Mouse (Mus musculus): ENCODE results near the gene Gm10271. TPM values are rescaled to one million over a fixed set of nuclear protein-coding genes. Genes with fewer than 3 reads are reported as not detected.

The Gm10271 gene
- not detected in 2 replicates for polyA plus RNA-seq (2015; fragmentation: Nextera tagmentation; extraction: Ambion mirVana)

DNA sequence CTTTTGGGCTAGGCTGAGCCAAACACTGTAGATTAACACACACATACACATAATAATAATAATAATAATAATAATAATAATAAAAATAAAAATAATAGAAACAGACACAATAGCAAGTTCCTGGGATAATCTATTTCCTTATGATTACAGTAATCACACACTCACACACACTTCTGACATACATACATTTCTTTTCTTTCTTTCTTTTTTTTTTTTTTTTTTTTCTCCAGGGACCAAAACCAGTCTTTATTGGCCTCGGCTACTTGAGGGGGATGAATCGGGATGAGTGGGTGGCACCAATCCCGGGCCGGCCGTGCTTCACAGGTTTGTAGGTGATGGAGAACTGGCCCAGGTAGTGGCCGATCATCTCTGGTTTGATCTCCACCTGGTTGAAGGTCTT is at the start of gene Gm10271:
Gene Gm10271, minus strand, starts transcription at position 101 of the 400 bp plus-strand sequence.
- no peak within 1 kb of the TSS for H3K4me2 ChIP-seq (ENCODE audit: low read depth, low read length)
- no peak for ATAC-seq (replicated peaks; ENCODE audit: extremely low read depth, insufficient read depth, low FRiP score)
- no peaks in the 10 kb centered on the region for H3K9me3 ChIP-seq (replicated peaks; ENCODE audit: control insufficient read depth, low read length)
- no peaks in the 10 kb centered on the region for H3K4me1 ChIP-seq (ENCODE audit: control insufficient read depth, insufficient read depth, low read length)
- 95% methylated on average over 6 of the region's 6 CpGs for WGBS
- H3K27ac ChIP-seq (ENCODE audit: low read length) = no peak within 1 kb of the TSS
- H3K9ac ChIP-seq (ENCODE audit: low read length) = no peak within 1 kb of the TSS
- H3K36me3 ChIP-seq (ENCODE audit: control insufficient read depth, insufficient read depth) = no peaks in the 10 kb centered on the region
- no peak within 1 kb of the TSS for H3K4me3 ChIP-seq (ENCODE audit: low read length)
- H3K27me3 ChIP-seq (ENCODE audit: control insufficient read depth, insufficient read depth, low read length) = no peaks in the 10 kb centered on the region

DNA sequence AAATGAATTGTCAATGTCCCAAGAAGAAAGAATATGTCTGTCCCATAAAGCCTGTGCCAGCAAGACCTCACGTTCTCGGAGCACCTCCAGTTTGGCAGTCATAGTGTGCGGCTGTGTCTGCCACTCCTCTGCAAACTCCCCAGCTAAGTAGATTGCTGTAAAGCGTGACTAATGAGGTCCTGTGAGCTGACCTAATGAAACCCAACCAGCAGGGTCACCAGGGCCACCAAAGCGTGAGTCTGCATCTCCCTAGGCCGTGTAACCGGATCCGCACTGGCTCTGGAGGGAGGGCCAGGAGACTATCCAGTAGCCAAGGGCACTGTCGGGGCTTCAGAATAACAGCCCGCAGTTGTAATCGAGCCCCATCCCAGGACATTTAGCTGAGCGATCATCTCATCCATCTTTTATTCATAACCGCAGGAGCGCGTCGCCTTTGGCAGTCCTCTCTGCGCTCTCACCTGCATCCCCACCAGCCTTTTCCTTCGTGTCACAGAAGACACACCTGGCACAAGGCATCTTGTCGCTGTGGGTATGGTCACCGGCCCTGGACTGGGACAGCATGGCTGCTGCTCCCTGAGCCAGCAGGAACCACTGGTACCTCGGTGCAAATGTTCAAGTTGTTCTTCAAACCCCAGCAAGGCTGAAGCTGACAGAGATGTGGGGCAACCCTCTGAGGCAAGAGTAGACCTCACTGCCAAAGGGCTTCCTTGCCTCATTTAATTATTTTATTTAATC is 48.8 kb upstream of the Gm10271 start:
- ATAC-seq (replicated peaks; ENCODE audit: extremely low read depth, insufficient read depth, low FRiP score) = no peak
- H3K4me2 ChIP-seq (ENCODE audit: low read depth, low read length) = no peak overlapping the region

DNA sequence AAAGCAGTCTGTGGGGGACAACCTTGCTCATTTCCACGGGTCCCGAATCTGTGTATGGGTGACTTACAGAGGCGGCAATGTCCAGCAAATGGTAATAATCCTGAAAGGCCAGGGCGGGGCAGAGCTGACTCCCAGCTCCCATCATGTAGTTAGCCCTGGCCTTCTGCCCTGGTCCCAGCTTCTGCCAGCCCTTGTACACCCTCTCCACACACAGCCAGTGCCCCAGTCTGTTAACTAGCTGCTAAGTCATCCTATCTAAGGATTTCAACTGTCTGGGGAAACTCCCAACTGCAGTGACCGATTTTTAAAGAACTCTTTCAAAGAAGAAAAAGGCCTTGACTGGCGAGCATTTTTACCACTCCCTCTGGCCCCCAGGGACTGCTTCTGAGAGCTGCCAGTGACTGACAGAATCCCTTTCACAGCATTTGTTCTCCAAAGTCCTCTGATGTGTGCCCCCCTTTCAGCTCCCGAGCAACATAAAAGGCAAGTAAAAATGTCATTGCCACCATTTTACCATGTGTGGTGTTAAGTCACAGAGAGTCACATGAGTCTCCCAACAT is 46.0 kb upstream of the Gm10271 start:
- Histone ChIP-seq H3K4me1 (ENCODE audit: control insufficient read depth, insufficient read depth, low read length) (peaks cover 18% of the 10 kb centered on the region), H3K9me3 (replicated peaks; ENCODE audit: control insufficient read depth, low read length) (no peaks in the 10 kb centered on the region), H3K4me2 (ENCODE audit: low read depth, low read length) (no peak overlapping the region), H3K36me3 (ENCODE audit: control insufficient read depth, insufficient read depth) (no peaks in the 10 kb centered on the region), H3K27ac (ENCODE audit: low read length) (0 out of 2 replicates have a peak overlapping the region, but pooled peaks have one; percentile 13), H3K9ac (ENCODE audit: low read length) (no peak overlapping the region), H3K27me3 (ENCODE audit: control insufficient read depth, insufficient read depth, low read length) (no peaks in the 10 kb centered on the region), H3K4me3 (ENCODE audit: low read length) (no peak overlapping the region)
- 62% methylated on average over 7 of the region's 7 CpGs for WGBS
- ATAC-seq (replicated peaks; ENCODE audit: extremely low read depth, insufficient read depth, low FRiP score) = no peak

More for the DNA sequence above, 48.8 kb upstream of the Gm10271 start:
- Histone ChIP-seq H3K9ac (ENCODE audit: low read length) (no peak overlapping the region), H3K9me3 (replicated peaks; ENCODE audit: control insufficient read depth, low read length) (no peaks in the 10 kb centered on the region), H3K27ac (ENCODE audit: low read length) (no peak overlapping the region), H3K27me3 (ENCODE audit: control insufficient read depth, insufficient read depth, low read length) (no peaks in the 10 kb centered on the region), H3K4me3 (ENCODE audit: low read length) (no peak overlapping the region), H3K36me3 (ENCODE audit: control insufficient read depth, insufficient read depth) (no peaks in the 10 kb centered on the region), H3K4me1 (ENCODE audit: control insufficient read depth, insufficient read depth, low read length) (peaks cover 20% of the 10 kb centered on the region)
- 45% methylated on average over 21 of the region's 21 CpGs for WGBS

DNA sequence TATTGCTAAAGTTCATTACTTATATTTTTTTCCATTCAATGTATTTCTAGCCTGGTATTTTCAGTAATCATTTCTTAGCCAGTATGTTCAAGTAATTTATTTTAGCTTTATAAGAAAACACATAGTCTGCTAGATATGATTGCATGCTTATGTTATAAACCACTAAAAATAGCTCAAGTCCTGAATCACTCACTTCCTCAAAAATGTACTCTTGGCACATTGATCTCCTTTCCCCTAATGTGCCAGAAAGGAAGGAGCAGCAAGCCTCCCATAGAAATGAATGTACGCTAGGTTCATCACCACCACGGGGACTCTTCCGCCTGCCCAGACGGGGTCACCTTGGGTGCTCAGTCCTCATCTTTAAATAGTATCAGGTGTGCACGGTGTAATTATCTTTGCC is 42.2 kb upstream of the Gm10271 start:
- Histone ChIP-seq H3K9me3 (replicated peaks; ENCODE audit: control insufficient read depth, low read length) (no peaks in the 10 kb centered on the region), H3K9ac (ENCODE audit: low read length) (no peak overlapping the region), H3K4me2 (ENCODE audit: low read depth, low read length) (no peak overlapping the region), H3K27me3 (ENCODE audit: control insufficient read depth, insufficient read depth, low read length) (no peaks in the 10 kb centered on the region), H3K4me3 (ENCODE audit: low read length) (no peak overlapping the region), H3K4me1 (ENCODE audit: control insufficient read depth, insufficient read depth, low read length) (peaks cover 21% of the 10 kb centered on the region), H3K36me3 (ENCODE audit: control insufficient read depth, insufficient read depth) (no peaks in the 10 kb centered on the region), H3K27ac (ENCODE audit: low read length) (peak overlapping the region; percentile 76)
- no peak for ATAC-seq (replicated peaks; ENCODE audit: extremely low read depth, insufficient read depth, low FRiP score)
- 46% methylated on average over 5 of the region's 5 CpGs for WGBS

DNA sequence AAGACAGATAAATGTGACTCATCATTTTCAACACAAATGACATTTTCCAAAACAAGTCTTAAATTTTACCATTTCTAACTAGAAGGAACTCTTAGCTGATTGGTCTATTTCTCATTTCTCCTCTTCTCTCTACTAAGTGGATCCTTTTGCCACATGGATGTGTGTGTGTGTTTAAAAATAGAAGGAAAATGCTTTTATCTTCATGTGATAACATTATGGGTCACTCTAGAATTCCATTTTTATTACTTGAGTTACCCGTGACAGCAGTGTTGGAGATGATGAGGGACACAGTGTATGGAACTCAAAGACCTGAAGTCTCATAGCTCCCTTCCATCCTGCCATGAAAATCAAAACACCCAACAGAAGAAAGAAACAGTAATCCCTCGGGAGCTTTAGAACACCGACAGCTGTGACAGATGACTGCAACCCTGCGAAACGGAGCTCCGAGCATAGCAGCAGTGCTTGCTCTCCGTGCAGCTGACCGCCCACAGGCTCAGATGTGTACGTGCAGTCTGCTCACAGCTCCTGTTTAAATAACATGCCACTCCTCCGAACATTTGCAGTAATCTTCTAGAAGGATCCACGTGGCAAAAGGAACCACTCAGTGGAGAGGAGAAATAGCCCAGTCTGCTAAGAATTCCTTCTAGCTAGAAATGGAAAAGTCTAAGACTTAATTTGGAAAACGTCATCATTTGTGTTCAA is 41.4 kb upstream of the Gm10271 start:
- Histone ChIP-seq H3K4me1 (ENCODE audit: control insufficient read depth, insufficient read depth, low read length) (peaks cover 21% of the 10 kb centered on the region), H3K36me3 (ENCODE audit: control insufficient read depth, insufficient read depth) (no peaks in the 10 kb centered on the region), H3K9ac (ENCODE audit: low read length) (0 out of 2 replicates have a peak overlapping the region, but pooled peaks have one; percentile 42), H3K27me3 (ENCODE audit: control insufficient read depth, insufficient read depth, low read length) (no peaks in the 10 kb centered on the region), H3K9me3 (replicated peaks; ENCODE audit: control insufficient read depth, low read length) (no peaks in the 10 kb centered on the region), H3K4me2 (ENCODE audit: low read depth, low read length) (peak overlapping the region; percentile 58), H3K4me3 (ENCODE audit: low read length) (peak overlapping the region; percentile 27; the same call in 1 of the 2 replicates), H3K27ac (ENCODE audit: low read length) (peak overlapping the region; percentile 91)
- ATAC-seq (replicated peaks; ENCODE audit: extremely low read depth, insufficient read depth, low FRiP score) = peak; percentile 90
- 11% methylated on average over 12 of the region's 12 CpGs for WGBS

DNA sequence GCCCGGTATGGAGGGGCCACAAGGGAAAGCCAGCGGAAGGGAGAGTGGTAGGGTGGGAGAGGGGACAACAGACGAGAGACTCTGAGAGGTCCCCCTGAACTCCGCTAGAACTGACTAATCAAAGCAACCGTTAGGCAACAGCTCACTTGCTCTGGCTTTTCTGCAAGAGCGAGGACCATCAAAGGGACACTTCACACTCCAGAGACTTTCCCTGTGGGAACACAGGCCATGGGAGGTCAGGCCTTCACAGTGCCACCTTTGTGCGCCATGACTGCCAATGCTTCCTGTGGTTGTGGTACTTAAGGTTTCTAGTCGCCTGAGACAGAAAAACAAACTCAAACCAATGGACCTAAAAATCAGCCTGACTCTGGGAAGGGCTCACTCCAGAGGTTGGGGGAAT is 38.6 kb upstream of the Gm10271 start:
- H3K4me1 ChIP-seq (ENCODE audit: control insufficient read depth, insufficient read depth, low read length) = peaks cover 19% of the 10 kb centered on the region
- H3K4me2 ChIP-seq (ENCODE audit: low read depth, low read length) = no peak overlapping the region
- no peaks in the 10 kb centered on the region for H3K27me3 ChIP-seq (ENCODE audit: control insufficient read depth, insufficient read depth, low read length)
- H3K9ac ChIP-seq (ENCODE audit: low read length) = no peak overlapping the region
- ATAC-seq (replicated peaks; ENCODE audit: extremely low read depth, insufficient read depth, low FRiP score) = no peak
- H3K36me3 ChIP-seq (ENCODE audit: control insufficient read depth, insufficient read depth) = no peaks in the 10 kb centered on the region
- H3K4me3 ChIP-seq (ENCODE audit: low read length) = no peak overlapping the region
- no peak overlapping the region for H3K27ac ChIP-seq (ENCODE audit: low read length)
- no peaks in the 10 kb centered on the region for H3K9me3 ChIP-seq (replicated peaks; ENCODE audit: control insufficient read depth, low read length)
- WGBS = 69% methylated on average over 8 of the region's 8 CpGs

DNA sequence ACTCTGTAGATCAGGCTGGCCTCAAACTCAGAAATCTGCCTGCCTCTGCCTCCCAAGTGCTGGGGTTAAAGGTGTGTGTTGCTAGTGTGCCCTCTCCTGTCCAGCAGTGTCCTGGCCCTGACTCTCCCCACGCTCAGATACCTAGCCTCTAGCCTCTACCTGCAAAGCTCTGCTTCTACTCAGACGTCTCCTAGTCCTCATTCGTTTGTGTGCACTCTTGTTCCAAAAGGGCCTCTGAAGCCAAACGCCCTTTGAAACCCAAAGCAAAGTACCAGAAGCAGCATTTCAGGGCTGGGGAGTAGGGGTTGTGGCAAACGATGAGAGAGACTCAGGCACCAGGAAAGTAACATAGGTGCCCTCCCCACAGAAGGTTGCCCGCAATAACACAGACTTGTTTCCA is 37.3 kb upstream of the Gm10271 start:
- Histone ChIP-seq H3K4me2 (ENCODE audit: low read depth, low read length) (no peak overlapping the region), H3K4me3 (ENCODE audit: low read length) (no peak overlapping the region), H3K4me1 (ENCODE audit: control insufficient read depth, insufficient read depth, low read length) (peaks cover 18% of the 10 kb centered on the region), H3K9ac (ENCODE audit: low read length) (no peak overlapping the region), H3K36me3 (ENCODE audit: control insufficient read depth, insufficient read depth) (no peaks in the 10 kb centered on the region), H3K9me3 (replicated peaks; ENCODE audit: control insufficient read depth, low read length) (no peaks in the 10 kb centered on the region), H3K27me3 (ENCODE audit: control insufficient read depth, insufficient read depth, low read length) (no peaks in the 10 kb centered on the region), H3K27ac (ENCODE audit: low read length) (no peak overlapping the region)
- no peak for ATAC-seq (replicated peaks; ENCODE audit: extremely low read depth, insufficient read depth, low FRiP score)
- 89% methylated on average over 6 of the region's 6 CpGs for WGBS

DNA sequence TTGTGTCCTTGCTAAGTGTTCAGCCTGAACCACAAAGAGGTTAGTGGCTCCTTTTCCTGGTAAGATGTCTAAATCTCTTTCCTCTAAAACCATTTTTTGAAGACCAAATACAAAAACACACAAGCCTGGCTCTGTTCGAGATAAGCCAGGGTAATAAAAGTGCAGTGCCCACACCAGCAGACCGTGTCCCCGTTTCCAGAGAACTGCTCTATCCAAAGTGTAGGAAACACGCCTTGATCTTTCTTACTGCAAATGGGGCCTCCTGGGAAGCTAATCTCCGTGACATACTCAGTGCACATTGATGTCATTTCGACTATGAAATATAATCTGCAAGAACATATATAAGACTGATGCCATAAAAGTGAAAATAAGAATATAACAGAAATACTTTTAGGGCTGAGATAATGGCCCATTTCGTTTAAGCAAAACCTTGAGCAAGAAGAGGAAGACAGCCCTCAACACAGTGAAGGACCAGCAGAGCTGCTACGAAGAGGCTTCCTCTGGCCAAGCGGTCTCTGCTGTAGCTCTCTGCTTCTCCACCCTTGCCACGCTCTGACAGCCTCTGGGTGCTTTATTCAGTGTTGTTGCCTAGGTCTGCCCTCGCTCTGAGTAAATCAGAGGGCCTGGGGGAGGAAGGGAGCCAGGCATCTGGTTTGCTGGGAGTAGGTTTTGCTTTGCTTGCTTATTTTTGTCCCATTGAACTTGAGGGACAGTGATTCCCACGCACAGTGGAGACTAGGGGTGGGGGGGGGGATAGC is 33.5 kb upstream of the Gm10271 start:
- H3K27ac ChIP-seq (ENCODE audit: low read length) = no peak overlapping the region
- H3K4me3 ChIP-seq (ENCODE audit: low read length) = no peak overlapping the region
- H3K4me2 ChIP-seq (ENCODE audit: low read depth, low read length) = no peak overlapping the region
- no peaks in the 10 kb centered on the region for H3K27me3 ChIP-seq (ENCODE audit: control insufficient read depth, insufficient read depth, low read length)
- WGBS = 53% methylated on average over 12 of the region's 12 CpGs
- H3K4me1 ChIP-seq (ENCODE audit: control insufficient read depth, insufficient read depth, low read length) = peaks cover 7% of the 10 kb centered on the region; the same call in 1 of the 2 replicates
- ATAC-seq (replicated peaks; ENCODE audit: extremely low read depth, insufficient read depth, low FRiP score) = no peak
- no peak overlapping the region for H3K9ac ChIP-seq (ENCODE audit: low read length)
- no peaks in the 10 kb centered on the region for H3K9me3 ChIP-seq (replicated peaks; ENCODE audit: control insufficient read depth, low read length)
- no peaks in the 10 kb centered on the region for H3K36me3 ChIP-seq (ENCODE audit: control insufficient read depth, insufficient read depth)

Measured in heart, embryonic 16.5 days (tissue).